ENCODE assay signal across 8 mouse cellular contexts in the genomic region with DNA sequence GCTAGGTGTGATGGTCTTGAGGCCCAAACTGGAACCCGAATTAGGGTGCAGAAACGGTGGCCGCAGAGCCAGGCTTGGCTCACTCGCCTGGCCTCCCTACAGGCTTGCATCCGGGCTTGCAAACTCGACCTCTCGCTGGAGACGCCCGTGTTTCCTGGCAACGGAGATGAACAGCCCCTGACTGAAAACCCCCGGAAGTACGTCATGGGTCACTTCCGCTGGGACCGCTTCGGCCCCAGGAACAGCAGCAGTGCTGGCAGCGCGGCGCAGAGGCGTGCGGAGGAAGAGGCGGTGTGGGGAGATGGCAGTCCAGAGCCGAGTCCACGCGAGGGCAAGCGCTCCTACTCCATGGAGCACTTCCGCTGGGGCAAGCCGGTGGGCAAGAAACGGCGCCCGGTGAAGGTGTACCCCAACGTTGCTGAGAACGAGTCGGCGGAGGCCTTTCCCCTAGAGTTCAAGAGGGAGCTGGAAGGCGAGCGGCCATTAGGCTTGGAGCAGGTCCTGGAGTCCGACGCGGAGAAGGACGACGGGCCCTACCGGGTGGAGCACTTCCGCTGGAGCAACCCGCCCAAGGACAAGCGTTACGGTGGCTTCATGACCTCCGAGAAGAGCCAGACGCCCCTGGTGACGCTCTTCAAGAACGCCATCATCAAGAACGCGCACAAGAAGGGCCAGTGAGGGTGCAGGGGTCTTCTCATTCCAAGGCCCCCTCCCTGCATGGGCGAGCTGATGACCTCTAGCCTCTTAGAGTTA. TPM values are rescaled to one million over a fixed set of nuclear protein-coding genes. Genes with fewer than 3 reads are reported as not detected.
DNase-seq lines count a peak whose midpoint lies in the region.

No protein-coding gene starts in this region.

- H3K36me3 ChIP-seq in embryonic facial prominence, embryonic 10.5 days (replicated peaks), result no peaks in the 10 kb centered on the region
- no peaks in the 10 kb centered on the region for H3K36me3 ChIP-seq in midbrain, embryonic 10.5 days

- WGBS in embryonic facial prominence, embryonic 10.5 days, result 3% methylated on average over 53 of the region's 53 CpGs
- 4% methylated on average over 53 of the region's 53 CpGs for WGBS in midbrain, embryonic 10.5 days

- peaks cover 15% of the 10 kb centered on the region for H3K4me1 ChIP-seq in embryonic facial prominence, embryonic 10.5 days
- peaks cover 18% of the 10 kb centered on the region for H3K4me1 ChIP-seq in midbrain, embryonic 10.5 days

- intact Hi-C loops in left cerebral cortex, postnatal 4 days (cut with DNase I), result no loop called here

- DNase-seq in adrenal gland, postnatal 25 days, result peak; percentile 85
- DNase-seq in embryonic facial prominence, embryonic 10.5 days (ENCODE audit: low spot score), result peak; percentile 94
- DNase-seq in heart, adult 18-20 months, result peak; percentile 92 to 96
- peak; percentile 85 for DNase-seq in kidney, adult 11 months
- peak; percentile 92 for DNase-seq in left cerebral cortex, postnatal 4 days
- DNase-seq in midbrain, embryonic 10.5 days (ENCODE audit: low spot score), result peak; percentile 97
- DNase-seq in right cerebral cortex, postnatal 36 days (ENCODE audit: low spot score in 2 of 2), result peak; percentile 77 to 84
- DNase-seq in yolk sac, embryonic 10.5 days (ENCODE audit: low spot score), result peak; percentile 91

- peak overlapping the region; percentile 93 for H3K27ac ChIP-seq in embryonic facial prominence, embryonic 10.5 days (replicated peaks)
- H3K27ac ChIP-seq in midbrain, embryonic 10.5 days (replicated peaks), result peak overlapping the region; percentile 93

- 0 out of 2 replicates have a peak, but pooled peaks cover 3% of the 10 kb centered on the region for H3K9me3 ChIP-seq in embryonic facial prominence, embryonic 10.5 days
- H3K9me3 ChIP-seq in midbrain, embryonic 10.5 days (replicated peaks), result no peaks in the 10 kb centered on the region

- H3K27me3 ChIP-seq in embryonic facial prominence, embryonic 10.5 days (replicated peaks; ENCODE audit: low read depth, poor library complexity, severe bottlenecking), result peaks cover 14% of the 10 kb centered on the region
- peaks cover 22% of the 10 kb centered on the region for H3K27me3 ChIP-seq in midbrain, embryonic 10.5 days (ENCODE audit: low read depth, poor library complexity, severe bottlenecking)

- peak overlapping the region; percentile 71 for H3K4me3 ChIP-seq in embryonic facial prominence, embryonic 10.5 days
- peak overlapping the region; percentile 58 for H3K4me3 ChIP-seq in midbrain, embryonic 10.5 days

RNA-seq across cellular contexts. Expression of gene Pomc, which starts 5.2 kb away (rescaled TPM):
- 1.00 and 1.3 TPM in 2 replicates for total RNA-seq in adrenal gland, postnatal 25 days (2021)
- polyA plus RNA-seq in embryonic facial prominence, embryonic 10.5 days (2016; fragmentation: Nextera tagmentation; extraction: Ambion mirVana), result 6.3 and 17.0 TPM in 2 replicates
- total RNA-seq in heart, adult 18-20 months (2021), result under 1 TPM in 1 of 2 experiments, not detected in 1; 0.65 TPM
- total RNA-seq in left cerebral cortex, postnatal 4 days (2021), result 1 to 10 TPM; 1.6 to 1.9 TPM
- 7.8 and 8.2 TPM in 2 replicates for polyA plus RNA-seq in midbrain, embryonic 10.5 days (2016; fragmentation: Nextera tagmentation; extraction: Ambion mirVana)

Comparison
In these comparisons a context has a peak if more than half of its experiments do, and no peak if none do; other contexts are left out.
1. Peak in every context shown above with its lines: DNase-seq, H3K4me3 ChIP-seq and H3K27ac ChIP-seq.